Mouse (Mus musculus) limb, embryonic 12.5 days (tissue): ENCODE results near the gene Fbln1. TPM values are rescaled to one million over a fixed set of nuclear protein-coding genes. Genes with fewer than 3 reads are reported as not detected.
A peak's percentile ranks its signal among the peaks of the same experiment; 100 is the strongest.

Source experiments
- ATAC-seq: fragments of 200-750 bp; cut with Nextera tagmentation; 2 replicates; pipeline ENCODE4 v1.8.0; 2017; ENCODE audit warnings: low read depth, moderate TSS enrichment; ENCODE audit not compliant: insufficient number of reproducible peaks, insufficient read depth, low FRiP score, low TSS enrichment
- H3K27ac ChIP-seq: fragments of 300-500 bp; sonication (generic); 2 replicates; pipeline ENCODE4 v1.5.1; 2016; ENCODE audit warnings: mild to moderate bottlenecking, moderate library complexity
- H3K27me3 ChIP-seq: fragments of 300-500 bp; sonication (generic); 2 replicates; pipeline ENCODE4 v1.6.1; 2016; ENCODE audit warnings: mild to moderate bottlenecking, moderate library complexity
- H3K36me3 ChIP-seq: fragments of 300-500 bp; sonication (generic); 2 replicates; pipeline ENCODE4 v1.6.1; 2016; ENCODE audit warnings: mild to moderate bottlenecking, moderate library complexity
- H3K4me1 ChIP-seq: fragments of 300-500 bp; sonication (generic); replicated peaks from 2 replicates; pipeline ENCODE4 v1.6.1; 2016
- H3K4me2 ChIP-seq: fragments of 300-500 bp; sonication (generic); 2 replicates; pipeline ENCODE4 v1.6.1; 2016; ENCODE audit warnings: mild to moderate bottlenecking, moderate library complexity
- H3K4me3 ChIP-seq: fragments of 300-500 bp; sonication (generic); replicated peaks from 2 replicates; pipeline ENCODE4 v1.5.1; 2016; ENCODE audit warnings: mild to moderate bottlenecking
- H3K9ac ChIP-seq: fragments of 300-500 bp; sonication (generic); replicated peaks from 2 replicates; pipeline ENCODE4 v1.6.1; 2016; ENCODE audit warnings: mild to moderate bottlenecking, moderate library complexity
- H3K9me3 ChIP-seq: fragments of 300-500 bp; sonication (generic); 2 replicates; pipeline ENCODE4 v1.6.1; 2016; ENCODE audit warnings: mild to moderate bottlenecking, moderate library complexity
- WGBS: fragments of 180-500 bp; shearing (Covaris S2); methylation state at CpG from one replicate; pipeline ENCODE4 v1.1.7; 2016; 5-methylcytosine and 5-hydroxymethylcytosine counted together
- polyA plus RNA-seq: library from polyadenylated mRNA; unstranded; fragments of >200 nt; fragmentation: Nextera tagmentation; extraction: Ambion mirVana; gene quantifications from 2 replicates; pipeline ENCODE4 v1.2.1, GENCODE M21; 2016

Fbln1 gene
- polyA plus RNA-seq, 1 experiment from 2014 or later: 255 TPM

DNA sequence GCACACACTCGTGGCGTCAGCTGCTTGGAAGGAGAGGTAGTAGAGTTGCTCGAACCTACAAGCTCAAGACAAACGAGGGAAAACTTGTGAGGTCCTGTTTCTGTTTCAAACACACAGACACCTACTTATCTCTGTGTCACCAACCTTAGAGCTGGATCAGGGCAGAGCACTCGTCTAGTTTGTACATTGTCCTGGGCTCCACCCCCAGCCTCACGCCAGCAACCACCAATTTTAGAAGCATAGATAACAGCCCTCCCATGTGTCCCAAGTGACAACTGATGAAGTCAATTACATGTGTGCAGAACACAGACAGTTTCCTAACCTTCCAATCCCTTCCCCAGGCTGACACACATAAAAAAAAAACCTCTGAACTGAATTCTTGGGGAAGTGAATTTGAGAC, 27.6 kb upstream of the Fbln1 start:
- H3K36me3 ChIP-seq: no peaks in the 10 kb centered on the region
- no peak for ATAC-seq
- H3K4me3 ChIP-seq: no peak overlapping the region
- H3K9me3 ChIP-seq: no peaks in the 10 kb centered on the region
- no peaks in the 10 kb centered on the region for H3K27me3 ChIP-seq
- 74% methylated on average over 6 of the region's 6 CpGs for WGBS
- no peak overlapping the region for H3K4me2 ChIP-seq
- peaks cover 33% of the 10 kb centered on the region for H3K4me1 ChIP-seq
- H3K9ac ChIP-seq: no peak overlapping the region
- no peak overlapping the region for H3K27ac ChIP-seq

GRCm38 (mm10) chr15:85179528-85180180, 26.1 kb upstream of the Fbln1 start:
- Histone ChIP-seq H3K27ac (peak overlapping the region; percentile 82), H3K4me1 (peaks cover 35% of the 10 kb centered on the region), H3K9me3 (no peaks in the 10 kb centered on the region), H3K4me3 (no peak overlapping the region), H3K9ac (no peak overlapping the region), H3K27me3 (no peaks in the 10 kb centered on the region), H3K36me3 (no peaks in the 10 kb centered on the region), H3K4me2 (no peak overlapping the region; the same call in 1 of the 2 replicates)
- 56% methylated on average over 7 of the region's 7 CpGs for WGBS
- no peak for ATAC-seq

GRCm38 (mm10) chr15:85180368-85180767, 25.4 kb upstream of the Fbln1 start:
- Histone ChIP-seq H3K27me3 (no peaks in the 10 kb centered on the region), H3K27ac (peak overlapping the region; percentile 82), H3K4me2 (no peak overlapping the region), H3K9me3 (no peaks in the 10 kb centered on the region), H3K36me3 (no peaks in the 10 kb centered on the region), H3K9ac (no peak overlapping the region), H3K4me3 (no peak overlapping the region), H3K4me1 (peaks cover 36% of the 10 kb centered on the region)
- ATAC-seq: no peak

DNA sequence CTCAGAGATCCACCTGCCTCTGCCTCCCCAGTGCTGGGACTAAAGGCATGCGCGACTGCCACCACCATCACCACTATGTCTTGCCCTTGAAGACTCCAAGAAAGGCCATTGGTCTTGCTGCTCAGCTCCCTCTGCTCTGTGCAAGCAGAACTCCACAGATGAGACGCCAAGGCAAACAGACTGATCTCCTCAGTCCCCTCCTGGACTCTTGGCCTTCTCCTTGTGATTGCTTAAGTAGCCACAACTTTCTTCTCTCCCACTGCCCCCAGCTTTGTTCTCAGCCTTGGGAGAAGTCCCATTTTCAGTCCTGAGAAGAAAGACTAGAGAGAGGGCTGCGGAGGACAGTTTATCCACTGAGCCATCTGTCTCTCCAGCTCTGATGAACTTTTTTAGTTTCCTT, 23.7 kb upstream of the Fbln1 start:
- Histone ChIP-seq H3K27ac (no peak overlapping the region), H3K4me2 (no peak overlapping the region), H3K4me3 (no peak overlapping the region), H3K27me3 (no peaks in the 10 kb centered on the region), H3K9ac (no peak overlapping the region), H3K9me3 (no peaks in the 10 kb centered on the region), H3K36me3 (no peaks in the 10 kb centered on the region), H3K4me1 (peaks cover 39% of the 10 kb centered on the region)
- no peak for ATAC-seq
- WGBS: 93% methylated on average over 4 of the region's 4 CpGs

DNA sequence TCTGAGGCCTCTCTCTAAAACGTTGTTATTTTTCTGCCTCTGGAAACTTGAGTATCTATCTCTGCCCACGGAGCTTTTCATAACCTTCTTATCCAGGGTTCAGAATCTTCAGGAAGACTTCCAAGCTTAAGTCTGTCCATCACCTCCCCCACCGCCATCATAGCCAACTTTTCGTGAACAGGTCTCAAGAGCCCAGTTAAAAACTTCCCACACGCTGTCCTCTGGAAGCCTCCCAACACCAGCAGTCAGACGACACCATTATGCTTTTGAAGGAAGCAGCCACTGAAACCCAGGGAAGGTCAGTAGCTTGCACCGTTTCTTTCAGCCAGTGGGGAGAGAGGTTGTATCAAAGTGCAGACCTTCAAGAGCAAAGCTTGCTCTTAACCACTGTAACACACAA, 18.8 kb upstream of the Fbln1 start:
- Histone ChIP-seq H3K27ac (no peak overlapping the region), H3K4me1 (peaks cover 37% of the 10 kb centered on the region), H3K4me2 (no peak overlapping the region), H3K27me3 (no peaks in the 10 kb centered on the region), H3K36me3 (no peaks in the 10 kb centered on the region), H3K9ac (no peak overlapping the region), H3K9me3 (no peaks in the 10 kb centered on the region), H3K4me3 (no peak overlapping the region)
- no peak for ATAC-seq
- WGBS: 65% methylated on average over 7 of the region's 7 CpGs

DNA sequence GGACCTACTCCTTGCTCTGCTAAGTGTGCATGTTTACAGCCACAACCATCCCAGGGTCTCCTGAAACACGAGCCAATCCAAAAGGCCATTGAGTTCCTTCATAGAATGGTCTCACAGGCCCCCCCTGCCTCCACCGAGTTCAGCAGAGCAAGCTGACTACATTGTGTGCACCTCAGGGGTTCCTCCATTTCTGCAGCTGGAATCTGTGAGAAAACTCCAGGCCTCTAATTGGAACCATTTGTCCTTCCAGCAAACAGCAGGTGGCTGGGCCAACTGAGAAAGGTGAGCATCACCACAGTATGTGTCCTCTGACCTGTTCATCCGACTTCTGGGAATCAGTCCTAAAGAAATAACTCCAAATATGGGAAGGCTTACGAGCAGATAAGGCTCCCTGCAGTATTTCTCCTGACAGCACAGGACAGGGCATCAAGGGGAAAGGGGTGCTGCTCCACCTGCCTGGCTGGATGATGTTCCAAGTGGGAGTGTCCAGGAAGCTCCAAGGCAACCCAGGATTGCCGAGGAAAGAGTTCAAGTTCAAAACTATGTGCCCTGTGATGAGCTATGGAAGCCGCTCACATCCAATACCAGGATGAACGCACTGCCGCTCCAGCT, 17.5 kb upstream of the Fbln1 start:
- Histone ChIP-seq H3K36me3 (no peaks in the 10 kb centered on the region), H3K9ac (no peak overlapping the region), H3K27ac (peak overlapping the region; percentile 84), H3K4me1 (peaks cover 37% of the 10 kb centered on the region), H3K4me3 (no peak overlapping the region), H3K27me3 (no peaks in the 10 kb centered on the region), H3K4me2 (no peak overlapping the region), H3K9me3 (no peaks in the 10 kb centered on the region)
- peak; percentile 73 for ATAC-seq
- 31% methylated on average over 8 of the region's 8 CpGs for WGBS

DNA sequence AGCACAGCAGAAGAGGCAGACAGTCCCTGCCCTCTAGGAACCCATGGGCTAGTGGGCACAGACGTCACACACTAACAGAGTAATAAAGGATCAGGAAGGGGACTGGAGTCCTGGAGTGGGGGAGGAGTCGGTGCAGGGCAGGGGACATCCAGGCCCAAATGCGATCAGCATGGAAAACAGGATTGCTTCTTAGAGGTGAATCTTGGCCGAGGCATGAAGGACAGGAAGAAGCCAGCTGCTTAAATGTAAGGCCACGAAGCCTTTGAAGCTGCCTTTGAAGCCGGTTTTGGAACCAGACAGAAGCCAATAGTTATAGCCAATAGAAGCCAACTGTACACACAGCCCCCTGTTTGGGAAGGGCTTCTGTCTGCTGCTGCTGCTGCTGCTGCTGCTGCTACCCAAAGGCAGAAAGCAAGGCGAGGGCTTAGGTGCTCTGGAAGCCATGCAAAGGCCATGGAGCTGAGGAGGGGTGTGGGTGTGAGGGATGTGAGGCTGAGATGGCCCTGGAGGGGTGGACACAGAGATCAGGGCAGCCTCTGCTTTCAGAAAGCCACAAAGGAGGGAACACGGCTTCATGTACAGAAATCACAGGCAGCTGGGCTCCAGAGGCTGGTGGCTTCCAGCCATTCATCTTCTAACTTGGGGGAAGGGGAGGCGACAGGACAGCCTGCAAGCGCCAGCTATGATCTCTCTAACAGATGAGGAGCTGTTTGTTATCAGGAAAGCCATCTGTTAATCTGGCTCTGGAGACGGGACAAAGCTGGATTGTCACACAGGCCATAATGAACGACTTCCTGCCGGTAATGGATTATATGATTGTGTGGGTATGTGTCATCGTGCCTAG, 5.1 kb upstream of the Fbln1 start:
- Histone ChIP-seq H3K4me1 (peaks cover 19% of the 10 kb centered on the region), H3K9me3 (no peaks in the 10 kb centered on the region), H3K4me2 (no peak overlapping the region), H3K27me3 (no peaks in the 10 kb centered on the region), H3K9ac (no peak overlapping the region), H3K36me3 (no peaks in the 10 kb centered on the region), H3K4me3 (no peak overlapping the region), H3K27ac (peak overlapping the region; percentile 70)
- no peak for ATAC-seq
- WGBS: 20% methylated on average over 14 of the region's 14 CpGs

- no peaks in the 10 kb centered on the region for H3K27me3 ChIP-seq
These were observed 3.5 kb upstream of the Fbln1 start for GRCm38 (mm10) chr15:85202199-85202598.

DNA sequence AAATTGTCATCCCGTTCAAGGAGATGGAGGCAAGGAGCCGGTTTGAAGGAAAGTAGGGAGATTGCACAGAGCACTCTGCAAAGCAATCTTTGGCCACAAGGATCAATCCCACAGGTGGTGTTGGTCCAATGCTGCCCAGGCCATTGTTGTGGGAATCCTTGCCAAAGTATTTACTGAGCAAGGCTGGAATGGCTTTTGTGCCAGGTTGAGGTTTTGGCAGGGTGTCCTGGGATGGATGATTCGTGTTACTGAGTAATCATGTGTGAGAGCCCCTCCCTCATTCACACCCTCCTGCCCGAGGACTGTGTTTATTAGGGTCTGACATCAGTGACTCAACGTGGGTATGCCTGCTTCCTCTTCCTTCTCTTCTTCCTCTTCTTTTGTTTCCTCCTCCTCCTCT, 3.0 kb upstream of the Fbln1 start:
- ATAC-seq: no peak
- 44% methylated on average over 5 of the region's 5 CpGs for WGBS
- H3K27me3 ChIP-seq: no peaks in the 10 kb centered on the region

More at GRCm38 (mm10) chr15:85202199-85202598, 3.5 kb upstream of the Fbln1 start:
- WGBS: 76% methylated on average over 9 of the region's 9 CpGs
- Histone ChIP-seq H3K4me3 (no peak overlapping the region), H3K9me3 (no peaks in the 10 kb centered on the region), H3K27ac (no peak overlapping the region), H3K36me3 (no peaks in the 10 kb centered on the region), H3K9ac (no peak overlapping the region), H3K4me1 (peaks cover 25% of the 10 kb centered on the region), H3K4me2 (no peak overlapping the region)
- ATAC-seq: no peak

GRCm38 (mm10) chr15:85204383-85204782, 1.4 kb upstream of the Fbln1 start:
- H3K4me2 ChIP-seq: no peak overlapping the region
- H3K27ac ChIP-seq: peak overlapping the region; percentile 42; the same call in 1 of the 2 replicates
- no peak for ATAC-seq
- no peak overlapping the region for H3K9ac ChIP-seq
- 47% methylated on average over 8 of the region's 8 CpGs for WGBS
- H3K36me3 ChIP-seq: peaks cover 6% of the 10 kb centered on the region
- H3K9me3 ChIP-seq: peaks cover 5% of the 10 kb centered on the region
- H3K4me1 ChIP-seq: peaks cover 42% of the 10 kb centered on the region
- H3K27me3 ChIP-seq: no peaks in the 10 kb centered on the region
- no peak overlapping the region for H3K4me3 ChIP-seq

More for the DNA sequence above, 3.0 kb upstream of the Fbln1 start:
- Histone ChIP-seq H3K9me3 (no peaks in the 10 kb centered on the region), H3K4me3 (no peak overlapping the region), H3K27ac (no peak overlapping the region), H3K36me3 (no peaks in the 10 kb centered on the region), H3K4me2 (no peak overlapping the region), H3K9ac (0 out of 2 replicates have a peak overlapping the region, but pooled peaks have one; percentile 12), H3K4me1 (peaks cover 31% of the 10 kb centered on the region)

- Histone ChIP-seq H3K36me3 (peaks cover 29% of the 10 kb centered on the region), H3K9ac (peak overlapping the region; percentile 97), H3K4me1 (peaks cover 38% of the 10 kb centered on the region), H3K4me2 (peak overlapping the region; percentile 82), H3K4me3 (peak overlapping the region; percentile 85), H3K9me3 (peaks cover 19% of the 10 kb centered on the region), H3K27me3 (no peaks in the 10 kb centered on the region), H3K27ac (peak overlapping the region; percentile 95)
- 2% methylated on average over 3 of the region's 3 CpGs for WGBS
- ATAC-seq: no peak
These were observed 940 bp downstream of the Fbln1 start for GRCm38 (mm10) chr15:85206703-85207075.
